Mouse (Mus musculus) thymus, adult 2 months (tissue): ENCODE measurements around the gene Card14.

Experiments
- CTCF ChIP-seq: fragments of 200-500 bp; IDR thresholded peaks from 2 replicates; pipeline ENCODE4 v1.5.1; 2012; ENCODE audit warnings: mild to moderate bottlenecking, control low read depth, low read length, moderate library complexity, borderline replicate concordance; ENCODE audit not compliant: control insufficient read depth, poor library complexity, insufficient read depth; ENCODE audit errors: extremely low read depth
- POLR2A ChIP-seq: fragments of 200-500 bp; IDR thresholded peaks from 2 replicates; pipeline ENCODE4 v1.6.1; 2012; ENCODE audit warnings: mild to moderate bottlenecking, low read length, control low read depth, moderate library complexity; ENCODE audit not compliant: control insufficient read depth, poor library complexity, insufficient read depth; ENCODE audit errors: extremely low read depth

DNA sequence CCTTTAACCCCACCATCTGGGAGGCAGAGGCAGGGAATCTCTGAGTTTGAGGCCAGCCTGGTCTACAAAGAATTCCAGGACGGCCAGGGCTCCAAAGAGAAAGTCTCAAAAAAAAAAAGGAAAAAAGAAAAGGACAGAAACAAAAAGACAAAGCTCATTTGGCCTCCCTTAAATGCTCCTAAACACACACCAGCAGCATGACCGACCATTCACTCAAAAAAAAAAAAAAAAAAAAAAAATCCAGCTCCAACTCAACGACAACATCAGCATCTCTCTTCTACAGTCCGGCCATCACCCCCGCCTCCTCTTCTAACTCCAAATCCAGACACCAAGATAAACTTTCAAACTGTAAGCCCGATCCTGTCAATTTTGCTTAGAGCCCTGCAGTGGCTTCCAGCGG, 8.7 kb upstream of the Card14 start:
- TF ChIP-seq CTCF: no peak
- TF ChIP-seq POLR2A: no peak
